Mouse (Mus musculus) cerebellum, adult 2 months (tissue): ENCODE results near the gene Setd1a.

Experiments
- CTCF ChIP-seq: fragments of 200-500 bp; IDR thresholded peaks from 2 replicates; pipeline ENCODE4 v1.5.1; 2011; ENCODE audit warnings: low read depth, mild to moderate bottlenecking, control low read depth, low read length, moderate library complexity, borderline replicate concordance; ENCODE audit not compliant: insufficient read depth
- POLR2A ChIP-seq: fragments of 200-500 bp; IDR thresholded peaks from 2 replicates; pipeline ENCODE4 v1.6.1; 2011; ENCODE audit warnings: low read length, control low read depth, borderline replicate concordance; ENCODE audit not compliant: insufficient read depth

DNA sequence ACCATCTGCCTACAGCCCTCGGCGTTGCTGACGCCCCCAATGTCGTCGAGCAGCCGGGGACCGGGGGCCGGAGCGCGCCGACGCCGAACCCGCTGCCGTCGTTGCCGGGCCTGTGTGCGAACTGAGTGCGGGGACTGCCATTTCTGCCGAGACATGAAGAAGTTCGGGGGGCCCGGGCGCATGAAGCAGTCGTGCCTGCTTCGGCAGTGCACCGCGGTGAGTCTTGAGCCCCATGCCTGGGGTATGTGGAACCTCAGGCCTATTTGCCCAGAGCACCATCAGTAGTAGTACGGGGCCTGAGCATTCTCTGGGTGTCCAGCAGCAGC, 28.3 kb upstream of the Setd1a start:
- TF ChIP-seq CTCF (no peak), POLR2A (no peak)
